Mouse (Mus musculus): ENCODE measurements around the gene Zc3hc1. TPM values are rescaled to one million over a fixed set of nuclear protein-coding genes. Genes with fewer than 3 reads are reported as not detected.

Gene Zc3hc1
- polyA plus RNA-seq, 1 experiment from 2014 or later = 89.2 TPM

DNA sequence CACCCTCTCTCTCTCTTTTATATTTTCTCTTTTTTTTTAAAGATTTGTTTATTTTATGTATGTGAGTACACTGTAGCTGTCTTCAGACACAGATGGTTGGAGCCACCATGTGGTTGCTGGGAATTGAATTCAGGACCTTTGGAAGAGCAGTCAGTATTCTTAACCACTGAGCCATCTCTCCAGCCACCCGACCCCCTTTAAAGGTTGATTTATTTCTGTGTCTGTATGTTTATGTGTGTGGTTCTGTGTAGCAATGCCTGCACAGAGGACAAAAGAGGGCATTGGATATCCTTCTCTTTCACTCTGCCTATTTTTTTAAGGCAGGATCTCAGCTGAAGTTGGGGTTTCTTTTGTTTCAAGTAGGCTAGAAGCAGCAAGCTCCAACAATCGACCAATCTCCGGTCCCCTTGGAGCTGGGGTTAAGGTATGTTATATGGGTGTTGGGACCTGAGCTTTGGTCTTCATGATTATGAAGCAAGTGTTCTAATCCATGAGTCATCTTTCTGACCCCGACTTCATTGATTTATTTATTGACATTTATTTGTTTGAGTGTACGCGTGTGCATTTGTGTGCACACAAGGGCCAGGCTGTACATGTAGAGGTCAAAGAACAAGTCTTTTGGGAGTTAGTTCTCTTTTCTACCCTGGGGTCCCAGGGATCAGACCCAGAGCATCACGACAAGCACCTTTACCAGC is 18.7 kb upstream of the Zc3hc1 start:
- Histone ChIP-seq H3K27ac (replicated peaks; ENCODE audit: low read depth, low read length) (no peak overlapping the region), H3K4me2 (ENCODE audit: low read depth, low read length) (no peak overlapping the region), H3K9ac (replicated peaks; ENCODE audit: low read length) (no peak overlapping the region), H3K36me3 (replicated peaks; ENCODE audit: control insufficient read depth, insufficient read depth, low read depth, low read length) (no peaks in the 10 kb centered on the region), H3K4me3 (ENCODE audit: low read depth, low read length) (no peak overlapping the region), H3K9me3 (replicated peaks; ENCODE audit: control insufficient read depth, low read length) (no peaks in the 10 kb centered on the region), H3K27me3 (ENCODE audit: control insufficient read depth, insufficient read depth, low read length) (no peaks in the 10 kb centered on the region), H3K4me1 (ENCODE audit: control insufficient read depth, insufficient read depth, low read length) (no peaks in the 10 kb centered on the region)
- WGBS = 88% methylated on average over 7 of the region's 7 CpGs
- DNase-seq (ENCODE audit: low spot score) (no peak), ATAC-seq (replicated peaks; ENCODE audit: insufficient number of reproducible peaks, low FRiP score, low TSS enrichment, low read depth) (no peak)

DNA sequence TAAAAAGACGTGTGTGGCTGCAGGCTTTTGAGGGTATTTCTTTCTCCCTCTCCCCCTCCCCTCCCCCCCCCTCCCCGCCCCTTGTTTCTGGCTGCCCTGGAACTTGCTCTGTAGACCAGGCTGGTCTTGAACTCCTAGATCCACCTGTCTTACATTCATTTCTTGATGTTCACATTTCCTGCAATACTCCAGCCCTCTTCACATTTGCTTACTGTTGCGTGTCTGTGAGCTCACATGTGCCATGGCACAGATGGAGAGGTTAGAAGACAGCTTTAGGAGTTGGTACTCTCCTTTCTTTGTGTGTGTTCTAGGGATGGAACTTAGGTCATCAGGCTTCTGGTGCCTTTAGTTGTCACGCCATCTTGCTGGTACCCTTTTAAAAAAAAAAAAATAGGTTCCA is 17.4 kb upstream of the Zc3hc1 start:
- Histone ChIP-seq H3K4me1 (ENCODE audit: control insufficient read depth, insufficient read depth, low read length) (no peaks in the 10 kb centered on the region), H3K27ac (replicated peaks; ENCODE audit: low read depth, low read length) (no peak overlapping the region), H3K36me3 (replicated peaks; ENCODE audit: control insufficient read depth, insufficient read depth, low read depth, low read length) (no peaks in the 10 kb centered on the region), H3K4me2 (ENCODE audit: low read depth, low read length) (no peak overlapping the region), H3K27me3 (ENCODE audit: control insufficient read depth, insufficient read depth, low read length) (no peaks in the 10 kb centered on the region), H3K4me3 (ENCODE audit: low read depth, low read length) (no peak overlapping the region), H3K9me3 (replicated peaks; ENCODE audit: control insufficient read depth, low read length) (no peaks in the 10 kb centered on the region), H3K9ac (replicated peaks; ENCODE audit: low read length) (no peak overlapping the region)
- DNase-seq (ENCODE audit: low spot score) (no peak), ATAC-seq (replicated peaks; ENCODE audit: insufficient number of reproducible peaks, low FRiP score, low TSS enrichment, low read depth) (no peak)
- WGBS = 89% methylated on average over 4 of the region's 4 CpGs

DNA sequence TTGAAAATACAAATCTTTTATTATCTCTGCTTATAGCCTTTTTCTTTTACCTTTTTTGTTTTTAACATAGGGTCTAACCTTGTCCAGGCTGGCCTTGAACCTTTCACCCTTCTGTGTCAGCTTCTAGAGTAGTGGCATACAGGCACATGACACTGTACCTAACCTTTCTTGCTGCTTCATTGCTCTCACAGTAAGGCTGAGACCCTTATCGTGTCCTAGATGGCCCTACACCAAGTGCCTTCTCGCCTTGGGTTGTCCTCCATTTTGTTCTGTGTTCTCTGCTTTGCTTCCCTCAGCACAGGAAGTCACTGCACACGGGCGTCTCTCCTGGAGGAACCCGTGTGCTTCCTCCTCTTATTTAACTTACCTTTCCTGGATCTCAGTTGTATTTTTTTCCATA is 13.8 kb upstream of the Zc3hc1 start:
- H3K36me3 ChIP-seq (replicated peaks; ENCODE audit: control insufficient read depth, insufficient read depth, low read depth, low read length) = no peaks in the 10 kb centered on the region
- no peaks in the 10 kb centered on the region for H3K27me3 ChIP-seq (ENCODE audit: control insufficient read depth, insufficient read depth, low read length)
- no peak overlapping the region for H3K4me2 ChIP-seq (ENCODE audit: low read depth, low read length)
- no peak for DNase-seq (ENCODE audit: low spot score)
- H3K4me3 ChIP-seq (ENCODE audit: low read depth, low read length) = no peak overlapping the region
- H3K9me3 ChIP-seq (replicated peaks; ENCODE audit: control insufficient read depth, low read length) = no peaks in the 10 kb centered on the region
- H3K27ac ChIP-seq (replicated peaks; ENCODE audit: low read depth, low read length) = no peak overlapping the region
- WGBS = 84% methylated on average over 5 of the region's 5 CpGs
- ATAC-seq (replicated peaks; ENCODE audit: insufficient number of reproducible peaks, low FRiP score, low TSS enrichment, low read depth) = no peak
- no peak overlapping the region for H3K9ac ChIP-seq (replicated peaks; ENCODE audit: low read length)
- H3K4me1 ChIP-seq (ENCODE audit: control insufficient read depth, insufficient read depth, low read length) = no peaks in the 10 kb centered on the region

DNA sequence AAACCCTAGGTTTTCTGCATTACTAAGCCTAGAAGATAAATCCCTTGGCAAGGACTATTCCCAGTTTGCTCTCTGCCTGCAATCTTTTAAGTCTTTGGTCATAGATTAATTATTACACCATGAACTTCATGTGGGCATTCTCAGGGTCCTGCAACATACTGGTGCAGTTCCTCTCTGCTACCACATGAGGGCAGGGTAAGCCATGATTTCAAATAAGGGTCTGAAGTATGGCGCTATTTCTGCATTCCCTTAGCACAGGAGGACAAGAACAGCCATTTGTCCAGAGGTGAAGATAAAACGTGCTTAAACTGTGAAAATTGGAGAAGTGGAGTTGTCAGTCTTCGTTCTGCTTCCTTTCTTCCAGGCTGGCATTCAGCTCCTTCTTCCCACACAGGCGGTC is 12.6 kb upstream of the Zc3hc1 start:
- H3K4me3 ChIP-seq (ENCODE audit: low read depth, low read length) = no peak overlapping the region
- H3K27me3 ChIP-seq (ENCODE audit: control insufficient read depth, insufficient read depth, low read length) = no peaks in the 10 kb centered on the region
- H3K27ac ChIP-seq (replicated peaks; ENCODE audit: low read depth, low read length) = no peak overlapping the region
- 0 out of 2 replicates have a peak overlapping the region, but pooled peaks have one; percentile 2 for H3K4me2 ChIP-seq (ENCODE audit: low read depth, low read length)
- no peak for ATAC-seq (replicated peaks; ENCODE audit: insufficient number of reproducible peaks, low FRiP score, low TSS enrichment, low read depth)
- H3K4me1 ChIP-seq (ENCODE audit: control insufficient read depth, insufficient read depth, low read length) = no peaks in the 10 kb centered on the region
- H3K9me3 ChIP-seq (replicated peaks; ENCODE audit: control insufficient read depth, low read length) = no peaks in the 10 kb centered on the region
- DNase-seq (ENCODE audit: low spot score) = peak; percentile 87
- H3K36me3 ChIP-seq (replicated peaks; ENCODE audit: control insufficient read depth, insufficient read depth, low read depth, low read length) = no peaks in the 10 kb centered on the region
- WGBS = 23% methylated on average over 4 of the region's 4 CpGs
- H3K9ac ChIP-seq (replicated peaks; ENCODE audit: low read length) = no peak overlapping the region

DNA sequence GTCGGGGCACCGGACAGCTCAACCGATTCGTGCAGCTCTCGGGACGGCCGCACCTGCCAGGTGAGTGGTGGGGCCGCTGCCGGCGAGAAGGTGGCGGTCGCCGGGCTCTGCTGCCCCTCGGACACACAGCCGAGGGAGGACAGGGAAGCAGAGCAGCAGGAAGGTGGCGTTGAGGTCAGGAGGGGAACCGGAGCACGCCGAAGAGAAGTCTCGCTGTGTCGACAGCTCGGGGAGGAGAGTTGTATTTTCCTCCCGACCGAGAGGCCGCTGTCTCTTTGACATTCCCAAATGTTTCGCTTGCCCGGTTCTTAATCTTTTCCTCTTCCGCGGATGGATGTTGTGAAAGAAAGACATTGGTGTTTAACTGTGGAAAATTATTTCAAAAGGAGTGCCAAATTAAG is 11.3 kb upstream of the Zc3hc1 start:
- under 1% methylated on average over 29 of the region's 29 CpGs for WGBS
- Histone ChIP-seq H3K9me3 (replicated peaks; ENCODE audit: control insufficient read depth, low read length) (no peaks in the 10 kb centered on the region), H3K36me3 (replicated peaks; ENCODE audit: control insufficient read depth, insufficient read depth, low read depth, low read length) (no peaks in the 10 kb centered on the region), H3K4me2 (ENCODE audit: low read depth, low read length) (peak overlapping the region; percentile 51), H3K27me3 (ENCODE audit: control insufficient read depth, insufficient read depth, low read length) (no peaks in the 10 kb centered on the region), H3K4me1 (ENCODE audit: control insufficient read depth, insufficient read depth, low read length) (no peaks in the 10 kb centered on the region), H3K4me3 (ENCODE audit: low read depth, low read length) (peak overlapping the region; percentile 87), H3K27ac (replicated peaks; ENCODE audit: low read depth, low read length) (peak overlapping the region; percentile 92), H3K9ac (replicated peaks; ENCODE audit: low read length) (peak overlapping the region; percentile 89)
- ATAC-seq (replicated peaks; ENCODE audit: insufficient number of reproducible peaks, low FRiP score, low TSS enrichment, low read depth) (0 out of 2 replicates have a peak, but pooled peaks have one; percentile 2), DNase-seq (ENCODE audit: low spot score) (peak; percentile 41)

DNA sequence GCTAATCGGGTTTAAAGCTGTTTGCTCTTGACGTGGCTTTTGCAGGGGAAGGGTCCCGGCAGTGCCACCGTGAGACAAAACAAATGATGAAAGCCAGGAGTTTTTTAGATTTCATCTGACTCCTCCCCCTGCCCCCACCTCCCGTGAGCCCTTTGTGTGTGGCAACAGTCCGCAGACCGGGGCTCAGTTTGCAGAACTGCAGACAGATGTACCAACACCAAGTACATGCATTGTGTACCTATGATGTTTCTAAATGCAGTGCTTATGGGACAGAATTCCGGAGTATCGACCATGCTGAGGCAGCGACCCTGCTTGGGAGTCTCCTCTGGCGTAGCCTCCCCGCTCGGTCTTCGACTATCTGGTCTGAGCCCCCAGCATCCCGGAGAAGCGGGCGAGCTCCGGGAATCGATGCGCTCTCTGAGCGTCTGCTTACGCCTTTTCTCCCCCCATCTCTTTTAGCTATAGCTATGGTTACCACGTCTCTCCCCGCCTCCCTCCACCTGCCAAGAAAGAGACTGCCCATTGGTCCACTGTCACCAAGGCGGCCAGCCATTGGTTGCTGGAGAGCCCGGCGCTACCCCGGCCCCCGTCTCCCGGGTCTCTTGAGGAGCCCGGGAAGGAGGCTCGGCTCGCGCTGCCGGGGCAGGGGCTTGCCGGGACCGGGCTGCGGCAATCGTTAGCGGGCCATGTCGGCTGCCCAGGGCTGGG is 10.6 kb upstream of the Zc3hc1 start, which contains the start of gene Klhdc10:
Gene Klhdc10 (plus strand): TSS at position 561 of the 708 bp plus-strand sequence.
- no peaks in the 10 kb centered on the region for H3K4me1 ChIP-seq (ENCODE audit: control insufficient read depth, insufficient read depth, low read length)
- peak within 1 kb of the TSS; percentile 92 for H3K27ac ChIP-seq (replicated peaks; ENCODE audit: low read depth, low read length)
- DNase-seq (ENCODE audit: low spot score) = peak; percentile 100
- H3K36me3 ChIP-seq (replicated peaks; ENCODE audit: control insufficient read depth, insufficient read depth, low read depth, low read length) = no peaks in the 10 kb centered on the region
- H3K9ac ChIP-seq (replicated peaks; ENCODE audit: low read length) = peak within 1 kb of the TSS; percentile 89
- H3K9me3 ChIP-seq (replicated peaks; ENCODE audit: control insufficient read depth, low read length) = no peaks in the 10 kb centered on the region
- WGBS = under 1% methylated on average over 41 of the region's 41 CpGs
- peak within 1 kb of the TSS; percentile 87 for H3K4me3 ChIP-seq (ENCODE audit: low read depth, low read length)
- peak; percentile 99 for ATAC-seq (replicated peaks; ENCODE audit: insufficient number of reproducible peaks, low FRiP score, low TSS enrichment, low read depth)
- H3K27me3 ChIP-seq (ENCODE audit: control insufficient read depth, insufficient read depth, low read length) = no peaks in the 10 kb centered on the region
- H3K4me2 ChIP-seq (ENCODE audit: low read depth, low read length) = peak within 1 kb of the TSS; percentile 51

DNA sequence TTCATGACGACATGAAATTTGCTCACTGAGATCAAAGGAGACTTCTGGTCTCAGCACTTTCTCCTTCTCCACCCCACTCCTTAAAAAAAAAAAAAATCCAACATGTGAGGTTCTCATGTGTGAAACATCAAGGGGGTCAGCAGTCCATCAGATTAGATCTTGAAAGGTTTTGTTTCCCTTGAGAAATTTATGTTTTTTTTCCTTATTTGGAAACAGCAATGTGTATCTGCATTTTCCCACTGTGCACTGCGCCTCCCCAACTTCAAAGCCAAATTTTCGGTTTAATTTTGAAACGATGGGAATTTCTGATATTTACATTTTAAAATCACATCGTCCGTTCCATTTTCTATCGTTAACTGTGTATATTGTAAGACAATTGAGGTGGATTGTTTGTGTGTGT is 9.9 kb upstream of the Zc3hc1 start:
- Histone ChIP-seq H3K36me3 (replicated peaks; ENCODE audit: control insufficient read depth, insufficient read depth, low read depth, low read length) (no peaks in the 10 kb centered on the region), H3K4me2 (ENCODE audit: low read depth, low read length) (peak overlapping the region; percentile 31), H3K9ac (replicated peaks; ENCODE audit: low read length) (peak overlapping the region; percentile 66), H3K27me3 (ENCODE audit: control insufficient read depth, insufficient read depth, low read length) (no peaks in the 10 kb centered on the region), H3K4me1 (ENCODE audit: control insufficient read depth, insufficient read depth, low read length) (no peaks in the 10 kb centered on the region), H3K27ac (replicated peaks; ENCODE audit: low read depth, low read length) (peak overlapping the region; percentile 92), H3K9me3 (replicated peaks; ENCODE audit: control insufficient read depth, low read length) (no peaks in the 10 kb centered on the region), H3K4me3 (ENCODE audit: low read depth, low read length) (peak overlapping the region; percentile 87)
- no peak for ATAC-seq (replicated peaks; ENCODE audit: insufficient number of reproducible peaks, low FRiP score, low TSS enrichment, low read depth)
- DNase-seq (ENCODE audit: low spot score) = peak; percentile 31
- WGBS = 10% methylated on average over 7 of the region's 7 CpGs

DNA sequence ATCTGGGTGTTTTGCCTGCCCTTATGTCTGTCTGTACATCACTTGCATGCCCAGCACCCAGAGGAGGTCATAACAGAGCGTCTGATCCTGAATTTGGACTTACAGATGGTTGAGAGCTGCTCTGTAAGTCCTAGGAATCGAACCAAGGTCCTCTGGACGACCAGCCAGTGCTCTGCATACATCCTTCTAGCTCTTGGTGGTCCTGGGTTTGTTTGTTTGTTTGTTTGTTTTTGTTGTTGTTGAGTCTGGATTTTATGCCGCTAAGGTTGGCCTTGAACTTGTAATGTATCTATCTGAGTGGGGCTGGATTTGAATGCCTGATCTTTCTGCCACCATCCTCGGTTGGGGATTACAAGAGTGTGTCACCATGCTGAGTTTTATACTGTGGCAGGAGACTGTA is 9.3 kb upstream of the Zc3hc1 start:
- WGBS = 85% methylated on average over 5 of the region's 5 CpGs
- Histone ChIP-seq H3K27ac (replicated peaks; ENCODE audit: low read depth, low read length) (no peak overlapping the region), H3K27me3 (ENCODE audit: control insufficient read depth, insufficient read depth, low read length) (no peaks in the 10 kb centered on the region), H3K4me3 (ENCODE audit: low read depth, low read length) (no peak overlapping the region), H3K4me2 (ENCODE audit: low read depth, low read length) (no peak overlapping the region), H3K4me1 (ENCODE audit: control insufficient read depth, insufficient read depth, low read length) (no peaks in the 10 kb centered on the region), H3K36me3 (replicated peaks; ENCODE audit: control insufficient read depth, insufficient read depth, low read depth, low read length) (no peaks in the 10 kb centered on the region), H3K9ac (replicated peaks; ENCODE audit: low read length) (no peak overlapping the region), H3K9me3 (replicated peaks; ENCODE audit: control insufficient read depth, low read length) (no peaks in the 10 kb centered on the region)
- no peak for DNase-seq (ENCODE audit: low spot score)
- no peak for ATAC-seq (replicated peaks; ENCODE audit: insufficient number of reproducible peaks, low FRiP score, low TSS enrichment, low read depth)

All from embryonic facial prominence, embryonic 11.5 days (tissue).